Mouse (Mus musculus) mouse embryonic stem cell (cell line): ENCODE measurements around the gene Rps18.
"Not testable (repeated sequence)": the region's sequence is repeated elsewhere in the genome, so short reads cannot be mapped to it uniquely, and the experiment has no call there.

Source experiments
- in situ Hi-C, 2 experiments: fragments of 300-500 bp; cut with MboI; formaldehyde crosslinking; loops; 1 replicate in 1 of 2; 3 replicates in 1 of 2; pipeline ENCODE4 v1.14.3; 2019 to 2020; ENCODE audit warnings: low sequenced_read_pairs in 2 of 2, low pct_unique_long_range_greater_than_20kb in 1 of 2, mixed read lengths in 1 of 2; ENCODE audit not compliant: unreplicated experiment in 1 of 2

Gene Rps18

GRCm38 (mm10) chr17:33955555-33956214 lies at the start of gene Rps18, which contains the start of gene Vps52:
Gene Rps18 (minus strand): TSS chr17:33956001.
Gene Vps52 (plus strand): TSS chr17:33955812.
- in situ Hi-C loops: no loop called here

GRCm38 (mm10) chr17:34003426-34003825 lies 47.6 kb upstream of the Rps18 start:
- in situ Hi-C loops: loop anchor here in 1 of 2 experiments (5.0 kb wide), 1 partner anchor 36 kb away; no protein-coding TSS in a partner anchor

- in situ Hi-C loops: loop anchor here in 1 of 2 experiments (5.0 kb wide), 1 partner anchor 33 kb away; no protein-coding TSS in a partner anchor
Observed at GRCm38 (mm10) chr17:34000796-34001195, 45.0 kb upstream of the Rps18 start.

GRCm38 (mm10) chr17:34000150-34000537 lies 44.3 kb upstream of the Rps18 start, which contains the start of gene H2-K1:
Gene H2-K1 (minus strand): TSS chr17:34000347.
- in situ Hi-C loops: loop anchor here in 1 of 2 experiments (5.0 kb wide), 1 partner anchor 33 kb away; no protein-coding TSS in a partner anchor

GRCm38 (mm10) chr17:33999341-34000149 lies 43.7 kb upstream of the Rps18 start:
- in situ Hi-C loops: loop anchor here in 1 of 2 experiments (5.0 kb wide), 1 partner anchor 32 kb away; no protein-coding TSS in a partner anchor

- in situ Hi-C loops: not testable (repeated sequence)
Observed at GRCm38 (mm10) chr17:33998697-33999096, 42.9 kb upstream of the Rps18 start.

- in situ Hi-C loops: not testable (repeated sequence)
Observed at GRCm38 (mm10) chr17:33997025-33997424, 41.2 kb upstream of the Rps18 start.

GRCm38 (mm10) chr17:33995651-33996050 lies 39.9 kb upstream of the Rps18 start:
- in situ Hi-C loops: no loop called here

- in situ Hi-C loops: no loop called here
Observed at GRCm38 (mm10) chr17:33994959-33995358, 39.2 kb upstream of the Rps18 start.

- in situ Hi-C loops: no loop called here
Observed at GRCm38 (mm10) chr17:33991788-33992664, 36.2 kb upstream of the Rps18 start.

GRCm38 (mm10) chr17:33982136-33982535 lies 26.3 kb upstream of the Rps18 start:
- in situ Hi-C loops: not testable (repeated sequence)

- in situ Hi-C loops: not testable (repeated sequence)
Observed at GRCm38 (mm10) chr17:33981192-33981909, 25.6 kb upstream of the Rps18 start.

- in situ Hi-C loops: no loop called here
Observed at GRCm38 (mm10) chr17:33980181-33981035, 24.6 kb upstream of the Rps18 start.

- in situ Hi-C loops: no loop called here
Observed at GRCm38 (mm10) chr17:33979512-33980050, 23.8 kb upstream of the Rps18 start.

- in situ Hi-C loops: no loop called here
Observed at GRCm38 (mm10) chr17:33978631-33979031, 22.8 kb upstream of the Rps18 start.

- in situ Hi-C loops: no loop called here
Observed at GRCm38 (mm10) chr17:33977861-33978557, 22.2 kb upstream of the Rps18 start.
